Mouse (Mus musculus) cerebellum, adult 8-10 months (tissue): ENCODE data around the gene Creg1.
A peak's percentile ranks its signal among the peaks of the same experiment; 100 is the strongest.

Experiments
- DNase-seq: peaks from one replicate; pipeline ENCODE4 v3.0.0; 2022

Gene Creg1

GRCm38 (mm10) chr1:165763635-165764372, at the start of gene Creg1:
Gene Creg1, plus strand, starts transcription at chr1:165763746.
- peak; percentile 94 for DNase-seq

- DNase-seq = no peak
Observed at GRCm38 (mm10) chr1:165713798-165714197, 49.7 kb upstream of the Creg1 start.

GRCm38 (mm10) chr1:165716426-165716825, 47.1 kb upstream of the Creg1 start:
- DNase-seq = no peak

GRCm38 (mm10) chr1:165717711-165718542, 45.6 kb upstream of the Creg1 start:
- DNase-seq = no peak

GRCm38 (mm10) chr1:165718543-165719105, 44.9 kb upstream of the Creg1 start:
- no peak for DNase-seq

- no peak for DNase-seq
Observed at GRCm38 (mm10) chr1:165722531-165723123, 40.9 kb upstream of the Creg1 start.

GRCm38 (mm10) chr1:165724219-165725033, 39.1 kb upstream of the Creg1 start:
- DNase-seq = no peak

- DNase-seq = no peak
Observed at GRCm38 (mm10) chr1:165725039-165725644, 38.4 kb upstream of the Creg1 start.

- no peak for DNase-seq
Observed at GRCm38 (mm10) chr1:165726986-165727385, 36.6 kb upstream of the Creg1 start.

GRCm38 (mm10) chr1:165728057-165728639, 35.4 kb upstream of the Creg1 start:
- DNase-seq = no peak

- DNase-seq = no peak
Observed at GRCm38 (mm10) chr1:165730129-165730528, 33.4 kb upstream of the Creg1 start.

GRCm38 (mm10) chr1:165731553-165731952, 32.0 kb upstream of the Creg1 start:
- DNase-seq = no peak

- no peak for DNase-seq
Observed at GRCm38 (mm10) chr1:165734840-165735239, 28.7 kb upstream of the Creg1 start.

- DNase-seq = peak; percentile 80
Observed at GRCm38 (mm10) chr1:165735826-165736818, 27.4 kb upstream of the Creg1 start.

GRCm38 (mm10) chr1:165737451-165737850, 26.1 kb upstream of the Creg1 start:
- DNase-seq = no peak

GRCm38 (mm10) chr1:165737867-165738266, 25.7 kb upstream of the Creg1 start:
- no peak for DNase-seq

- DNase-seq = no peak
Observed at GRCm38 (mm10) chr1:165738985-165739384, 24.6 kb upstream of the Creg1 start.

- no peak for DNase-seq
Observed at GRCm38 (mm10) chr1:165741989-165742388, 21.6 kb upstream of the Creg1 start.

- no peak for DNase-seq
Observed at GRCm38 (mm10) chr1:165748053-165748452, 15.5 kb upstream of the Creg1 start.

- no peak for DNase-seq
Observed at GRCm38 (mm10) chr1:165751142-165751541, 12.4 kb upstream of the Creg1 start.
